Mouse (Mus musculus): ENCODE data around the gene E130308A19Rik. TPM values are rescaled to one million over a fixed set of nuclear protein-coding genes. Genes with fewer than 3 reads are reported as not detected.

Gene E130308A19Rik
- polyA plus RNA-seq (2014; fragmentation: Nextera tagmentation; extraction: Ambion mirVana): 62.3 and 64.7 TPM in 2 replicates

DNA sequence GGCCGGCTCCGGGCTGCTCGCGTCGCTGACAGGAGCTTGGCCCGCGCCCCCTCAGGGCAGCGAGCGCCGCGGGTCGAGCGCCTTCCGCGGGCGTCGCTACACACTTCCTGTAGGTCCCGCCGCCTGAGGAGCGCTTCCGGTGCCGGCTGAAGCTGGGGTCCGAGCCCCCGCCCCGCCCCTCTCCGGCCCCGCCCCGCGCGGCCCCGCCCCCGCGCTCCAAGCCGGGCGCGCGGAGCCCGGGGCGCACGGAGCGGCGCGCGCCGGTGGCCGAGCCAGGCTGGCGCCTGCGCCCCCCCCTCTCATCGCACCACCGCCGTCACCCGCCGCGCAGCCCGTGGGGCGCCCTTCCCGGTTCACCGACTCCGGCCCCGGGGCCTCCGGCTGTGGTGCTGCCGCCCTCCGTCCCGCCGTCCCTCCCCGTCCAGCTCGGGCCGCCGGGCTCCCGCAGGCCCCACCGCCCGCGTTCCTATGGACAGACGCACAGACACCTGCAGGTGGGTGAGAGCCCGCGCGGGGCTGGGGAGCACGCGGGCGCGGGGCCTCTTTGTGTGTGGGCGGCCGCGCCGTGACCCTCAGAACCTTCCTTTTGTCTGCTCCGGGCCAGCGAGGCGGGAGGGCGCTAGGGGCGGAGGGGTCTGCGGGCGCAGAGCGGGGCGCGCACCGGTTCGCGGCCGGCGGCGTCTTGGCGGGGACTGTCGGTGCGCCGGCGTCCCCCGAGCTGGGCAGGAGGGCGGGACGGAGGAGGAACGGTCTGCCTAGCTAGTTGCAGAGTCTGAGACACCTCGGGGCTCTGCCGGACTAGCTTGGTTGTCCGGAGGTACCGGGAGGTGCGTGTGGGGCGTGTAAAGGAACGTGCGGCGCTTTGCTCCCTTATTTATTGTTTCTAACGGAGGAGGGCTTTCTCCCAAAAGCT is at the start of gene E130308A19Rik:
Gene E130308A19Rik (plus strand): TSS at position 214 of the 913 bp plus-strand sequence.
- Histone ChIP-seq H3K27me3 (ENCODE audit: control insufficient read depth, insufficient read depth, low read length) (no peaks in the 10 kb centered on the region), H3K4me1 (ENCODE audit: control insufficient read depth, insufficient read depth, low read length) (peaks cover 13% of the 10 kb centered on the region), H3K9ac (ENCODE audit: low read length) (peak within 1 kb of the TSS; percentile 97), H3K4me3 (ENCODE audit: low read depth, low read length) (peak within 1 kb of the TSS; percentile 96), H3K27ac (ENCODE audit: low read depth, low read length) (peak within 1 kb of the TSS; percentile 97), H3K36me3 (ENCODE audit: control insufficient read depth, insufficient read depth, low read length) (no peaks in the 10 kb centered on the region), H3K9me3 (ENCODE audit: control insufficient read depth, low read length) (no peaks in the 10 kb centered on the region), H3K4me2 (ENCODE audit: low read depth) (peak within 1 kb of the TSS; percentile 77)
- ATAC-seq (ENCODE audit: insufficient read depth, low FRiP score, low TSS enrichment): peak; percentile 91
- WGBS: under 1% methylated on average over 78 of the region's 120 CpGs
- peak; percentile 88 for DNase-seq (ENCODE audit: low spot score)

DNA sequence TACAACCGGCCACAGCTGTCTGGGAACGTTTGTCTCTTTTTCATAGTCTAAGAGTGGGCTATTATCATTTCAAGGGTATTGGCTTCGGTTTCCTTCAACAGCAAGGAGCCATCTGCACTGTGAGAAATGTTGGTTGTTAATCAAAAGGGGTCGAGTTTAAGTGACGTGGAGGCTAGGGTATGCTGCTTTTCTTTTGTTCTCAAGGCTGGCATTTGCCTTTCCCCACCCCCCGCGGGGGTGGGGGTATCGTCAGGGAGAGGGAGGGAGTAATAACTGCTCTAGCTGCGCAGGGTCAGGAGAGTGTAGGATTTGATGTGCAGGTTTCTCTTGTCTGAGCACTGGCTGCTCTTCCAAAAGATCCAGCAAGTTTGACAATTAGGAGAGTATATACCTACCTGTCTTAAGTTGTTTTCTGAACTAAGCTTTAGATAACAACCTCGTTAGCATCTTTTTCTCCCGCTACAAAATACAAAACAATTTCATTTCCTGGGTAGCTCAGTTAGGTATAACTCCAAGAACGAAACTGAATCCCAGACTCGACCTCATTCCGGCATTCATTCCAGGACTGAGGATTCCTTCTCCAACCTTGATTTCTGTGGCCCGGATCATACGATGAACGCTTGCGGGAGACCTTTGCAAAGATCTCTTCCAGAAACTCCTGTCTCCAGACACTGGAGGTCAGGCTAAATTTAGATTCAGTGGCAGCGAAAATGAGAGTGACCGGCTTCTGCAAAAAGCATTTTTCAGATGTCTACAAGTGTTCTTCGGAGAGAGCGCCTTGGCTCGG is 45.3 kb upstream of the E130308A19Rik start:
- peak; percentile 68 for ATAC-seq (ENCODE audit: insufficient read depth, low FRiP score, low TSS enrichment)
- Histone ChIP-seq H3K9me3 (ENCODE audit: control insufficient read depth, low read length) (no peaks in the 10 kb centered on the region), H3K27ac (ENCODE audit: low read depth, low read length) (peak overlapping the region; percentile 50), H3K36me3 (ENCODE audit: control insufficient read depth, insufficient read depth, low read length) (no peaks in the 10 kb centered on the region), H3K4me2 (ENCODE audit: low read depth) (peak overlapping the region; percentile 55), H3K27me3 (ENCODE audit: control insufficient read depth, insufficient read depth, low read length) (no peaks in the 10 kb centered on the region), H3K9ac (ENCODE audit: low read length) (peak overlapping the region; percentile 59), H3K4me3 (ENCODE audit: low read depth, low read length) (peak overlapping the region; percentile 70), H3K4me1 (ENCODE audit: control insufficient read depth, insufficient read depth, low read length) (peaks cover 4% of the 10 kb centered on the region; the same call in 1 of the 2 replicates)
- peak; percentile 83 for DNase-seq (ENCODE audit: low spot score)
- under 1% methylated on average over 23 of the region's 23 CpGs for WGBS

DNA sequence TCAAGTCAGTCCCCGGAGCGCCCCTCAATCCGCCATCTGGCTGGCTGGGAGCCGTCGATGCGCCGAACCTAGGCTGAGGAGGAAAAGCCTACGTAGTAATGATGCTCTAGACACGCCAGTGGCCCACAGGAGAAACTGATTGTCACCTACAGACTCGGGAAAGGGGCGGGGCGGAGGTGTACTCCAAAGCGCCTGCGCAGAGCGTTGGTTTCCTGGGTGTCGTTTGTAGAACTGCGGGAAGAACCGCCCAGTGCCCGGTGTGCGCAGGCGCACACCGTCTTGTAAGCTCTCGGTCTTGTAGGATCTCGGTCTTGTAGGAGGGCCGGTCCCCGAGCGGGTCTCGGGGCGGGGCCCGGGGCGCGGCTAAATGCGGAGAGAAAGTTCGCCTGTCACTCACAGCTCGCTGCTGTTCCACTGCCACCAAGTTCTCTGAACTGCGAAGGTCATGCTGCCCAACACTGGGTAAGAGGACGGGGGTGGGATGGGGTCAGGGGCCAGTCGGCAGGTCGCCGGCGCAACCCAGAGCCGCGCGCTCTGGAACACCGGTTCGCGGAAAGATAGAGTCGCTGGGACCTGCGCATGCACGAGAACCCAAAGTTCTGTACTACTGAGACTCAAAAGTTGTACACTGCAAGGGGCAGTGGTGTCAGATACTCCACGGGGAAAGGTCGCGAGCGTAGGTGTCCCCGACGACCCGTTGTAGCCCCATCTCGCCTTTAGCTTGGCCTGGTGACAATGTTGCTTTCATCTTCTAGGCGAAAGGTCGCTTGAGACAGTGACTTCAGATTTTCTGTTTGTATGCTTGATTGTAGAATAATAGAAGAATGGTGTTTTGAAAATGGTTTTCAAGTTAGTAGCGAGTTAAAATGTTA is 44.5 kb upstream of the E130308A19Rik start, which contains the start of gene Hsdl2:
Gene Hsdl2 (plus strand): TSS at position 250 of the 872 bp plus-strand sequence.
- Histone ChIP-seq H3K4me2 (ENCODE audit: low read depth) (peak within 1 kb of the TSS; percentile 55), H3K9me3 (ENCODE audit: control insufficient read depth, low read length) (no peaks in the 10 kb centered on the region), H3K27me3 (ENCODE audit: control insufficient read depth, insufficient read depth, low read length) (no peaks in the 10 kb centered on the region), H3K9ac (ENCODE audit: low read length) (peak within 1 kb of the TSS; percentile 62), H3K4me1 (ENCODE audit: control insufficient read depth, insufficient read depth, low read length) (peaks cover 4% of the 10 kb centered on the region; the same call in 1 of the 2 replicates), H3K27ac (ENCODE audit: low read depth, low read length) (peak within 1 kb of the TSS; percentile 50), H3K36me3 (ENCODE audit: control insufficient read depth, insufficient read depth, low read length) (no peaks in the 10 kb centered on the region), H3K4me3 (ENCODE audit: low read depth, low read length) (peak within 1 kb of the TSS; percentile 70)
- under 1% methylated on average over 60 of the region's 61 CpGs for WGBS
- DNase-seq (ENCODE audit: low spot score) (peak; percentile 99), ATAC-seq (ENCODE audit: insufficient read depth, low FRiP score, low TSS enrichment) (peak; percentile 95)

DNA sequence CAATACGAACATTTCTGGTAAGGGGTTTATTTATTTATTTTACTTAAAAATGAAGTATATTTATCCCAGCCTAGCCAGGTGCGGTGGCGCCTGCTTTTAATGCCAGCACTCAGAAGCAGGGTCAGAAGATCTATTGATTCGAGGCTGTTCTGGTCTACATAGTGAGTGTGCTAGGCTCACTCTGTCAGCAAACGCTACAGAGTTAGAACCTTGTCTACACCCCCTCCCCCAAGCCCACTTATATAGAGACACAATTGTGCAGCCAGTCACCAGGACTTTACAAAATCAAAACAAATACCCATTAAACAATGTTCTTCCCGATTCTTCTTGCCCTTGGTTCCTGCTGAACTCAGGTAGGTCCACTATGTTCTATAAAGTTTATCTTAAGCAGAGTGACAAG is 43.8 kb upstream of the E130308A19Rik start:
- 32% methylated on average over 6 of the region's 6 CpGs for WGBS
- Histone ChIP-seq H3K4me1 (ENCODE audit: control insufficient read depth, insufficient read depth, low read length) (peaks cover 4% of the 10 kb centered on the region; the same call in 1 of the 2 replicates), H3K4me2 (ENCODE audit: low read depth) (peak overlapping the region; percentile 55), H3K9me3 (ENCODE audit: control insufficient read depth, low read length) (no peaks in the 10 kb centered on the region), H3K27me3 (ENCODE audit: control insufficient read depth, insufficient read depth, low read length) (no peaks in the 10 kb centered on the region), H3K9ac (ENCODE audit: low read length) (no peak overlapping the region; the same call in 1 of the 2 replicates), H3K4me3 (ENCODE audit: low read depth, low read length) (peak overlapping the region; percentile 70), H3K27ac (ENCODE audit: low read depth, low read length) (no peak overlapping the region), H3K36me3 (ENCODE audit: control insufficient read depth, insufficient read depth, low read length) (no peaks in the 10 kb centered on the region)
- DNase-seq (ENCODE audit: low spot score): no peak
- ATAC-seq (ENCODE audit: insufficient read depth, low FRiP score, low TSS enrichment): no peak

DNA sequence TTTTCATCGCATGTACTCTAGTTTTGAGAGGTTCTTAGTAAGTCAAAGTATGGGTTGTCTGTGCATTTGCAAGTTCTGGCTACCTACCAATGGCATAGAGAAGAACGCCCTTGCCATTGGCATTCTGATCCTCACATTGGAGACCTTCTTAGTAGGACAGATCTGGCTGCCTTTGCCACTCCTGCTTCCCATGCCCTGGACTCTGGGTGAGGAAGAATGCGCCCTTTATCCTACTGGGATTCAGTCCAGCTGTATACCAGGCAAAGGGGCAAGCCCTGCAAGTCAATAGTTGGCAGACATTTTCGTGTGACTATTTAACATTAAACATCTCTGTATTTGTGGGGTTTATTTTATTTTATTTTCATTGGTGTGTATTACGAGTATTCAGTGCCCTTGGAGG is 40.9 kb upstream of the E130308A19Rik start:
- 88% methylated on average over 5 of the region's 5 CpGs for WGBS
- Histone ChIP-seq H3K9me3 (ENCODE audit: control insufficient read depth, low read length) (no peaks in the 10 kb centered on the region), H3K27ac (ENCODE audit: low read depth, low read length) (no peak overlapping the region), H3K4me2 (ENCODE audit: low read depth) (no peak overlapping the region), H3K36me3 (ENCODE audit: control insufficient read depth, insufficient read depth, low read length) (no peaks in the 10 kb centered on the region), H3K27me3 (ENCODE audit: control insufficient read depth, insufficient read depth, low read length) (no peaks in the 10 kb centered on the region), H3K9ac (ENCODE audit: low read length) (no peak overlapping the region), H3K4me3 (ENCODE audit: low read depth, low read length) (no peak overlapping the region), H3K4me1 (ENCODE audit: control insufficient read depth, insufficient read depth, low read length) (peaks cover 3% of the 10 kb centered on the region; the same call in 1 of the 2 replicates)
- no peak for ATAC-seq (ENCODE audit: insufficient read depth, low FRiP score, low TSS enrichment)
- no peak for DNase-seq (ENCODE audit: low spot score)

DNA sequence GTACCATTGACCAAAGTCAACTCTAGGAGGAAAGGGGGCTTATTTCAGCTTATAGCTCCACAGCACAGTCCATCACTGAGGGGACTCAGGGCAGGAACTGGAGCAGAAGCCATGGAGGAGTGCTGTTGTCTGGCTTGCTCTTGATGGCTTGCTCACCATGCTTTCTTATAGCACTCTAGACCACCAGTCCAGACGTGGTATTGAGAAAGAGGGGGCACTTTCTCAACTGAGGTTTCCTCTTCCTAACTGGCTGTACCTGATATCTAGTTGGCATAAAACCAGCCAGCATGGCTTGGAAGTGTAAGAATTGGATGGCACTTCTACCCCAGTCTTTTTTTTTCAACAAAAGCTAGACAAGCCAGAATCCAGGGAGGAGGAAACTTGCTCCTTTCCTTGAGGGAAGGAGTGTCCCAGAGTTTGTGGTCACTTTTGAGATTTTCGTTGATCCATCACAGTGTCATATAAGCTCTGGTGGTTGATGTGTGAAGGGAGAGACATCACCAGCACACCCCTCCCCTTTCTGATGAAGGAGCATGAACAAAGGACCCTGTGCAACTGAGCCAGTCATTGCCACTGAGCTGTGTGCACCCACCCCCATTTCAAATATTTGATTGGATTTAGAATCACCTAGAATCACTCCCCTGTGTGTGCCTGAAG is 38.7 kb upstream of the E130308A19Rik start:
- no peaks in the 10 kb centered on the region for H3K27me3 ChIP-seq (ENCODE audit: control insufficient read depth, insufficient read depth, low read length)
- H3K4me3 ChIP-seq (ENCODE audit: low read depth, low read length): no peak overlapping the region
- H3K9me3 ChIP-seq (ENCODE audit: control insufficient read depth, low read length): no peaks in the 10 kb centered on the region
- H3K27ac ChIP-seq (ENCODE audit: low read depth, low read length): no peak overlapping the region
- H3K9ac ChIP-seq (ENCODE audit: low read length): no peak overlapping the region
- H3K36me3 ChIP-seq (ENCODE audit: control insufficient read depth, insufficient read depth, low read length): no peaks in the 10 kb centered on the region
- H3K4me1 ChIP-seq (ENCODE audit: control insufficient read depth, insufficient read depth, low read length): no peaks in the 10 kb centered on the region
- ATAC-seq (ENCODE audit: insufficient read depth, low FRiP score, low TSS enrichment) (no peak), DNase-seq (ENCODE audit: low spot score) (no peak)
- H3K4me2 ChIP-seq (ENCODE audit: low read depth): no peak overlapping the region
- 78% methylated on average over 2 of the region's 2 CpGs for WGBS

DNA sequence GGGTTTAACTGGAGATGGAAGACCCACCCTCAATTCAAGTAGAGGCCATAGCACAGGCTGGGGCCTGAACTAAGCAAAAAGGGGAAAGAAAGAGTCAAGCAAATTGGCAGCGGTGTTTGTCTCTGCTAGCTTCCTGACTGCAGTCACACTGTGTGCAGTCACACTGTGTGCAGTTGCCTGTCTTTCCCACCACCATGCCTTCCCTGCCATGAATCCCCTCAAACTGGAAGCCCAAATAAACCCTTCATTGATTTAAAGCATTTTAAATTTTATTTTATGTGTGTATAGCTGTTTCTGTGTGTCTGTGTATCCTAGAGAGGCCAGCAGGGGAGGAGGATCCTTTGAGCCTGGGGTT is 38.2 kb upstream of the E130308A19Rik start:
- Histone ChIP-seq H3K9me3 (ENCODE audit: control insufficient read depth, low read length) (no peaks in the 10 kb centered on the region), H3K4me2 (ENCODE audit: low read depth) (no peak overlapping the region), H3K36me3 (ENCODE audit: control insufficient read depth, insufficient read depth, low read length) (no peaks in the 10 kb centered on the region), H3K27ac (ENCODE audit: low read depth, low read length) (no peak overlapping the region), H3K4me1 (ENCODE audit: control insufficient read depth, insufficient read depth, low read length) (no peaks in the 10 kb centered on the region), H3K9ac (ENCODE audit: low read length) (no peak overlapping the region), H3K4me3 (ENCODE audit: low read depth, low read length) (no peak overlapping the region), H3K27me3 (ENCODE audit: control insufficient read depth, insufficient read depth, low read length) (no peaks in the 10 kb centered on the region)
- WGBS: 88% methylated on average over 1 of the region's 1 CpGs
- ATAC-seq (ENCODE audit: insufficient read depth, low FRiP score, low TSS enrichment) (no peak), DNase-seq (ENCODE audit: low spot score) (no peak)

Data from neural tube, embryonic 11.5 days (tissue).